Mouse (Mus musculus) layer of hippocampus, postnatal 10 days (tissue): Measurements from ENCODE around the gene Gm36245. TPM values are rescaled to one million over a fixed set of nuclear protein-coding genes. Genes with fewer than 3 reads are reported as not detected.

ENCODE experiments used
- total RNA-seq, 2 experiments: library from RNA; stranded (reverse); gene quantifications; 2 replicates each; pipeline ENCODE4 v1.2.3; 2021

Gene Gm36245
- total RNA-seq, 2 experiments from 2014 or later = not detected

Other genes with a start within 250 kb of the Gm36245 start
- under 1 TPM; 0.32 to 0.42 TPM for gene Apol7a, start 200.1 kb upstream of the Gm36245 start, total RNA-seq
- under 1 TPM in 1 of 2 experiments, not detected in 1; 0.83 TPM for gene Apol9a, start 188.1 kb upstream of the Gm36245 start, total RNA-seq
- not detected for gene Apol7b, start 151.8 kb upstream of the Gm36245 start, total RNA-seq
- not detected for gene Apol10a, start 122.2 kb upstream of the Gm36245 start, total RNA-seq
- gene Apol11a, start 91.0 kb upstream of the Gm36245 start, total RNA-seq = not detected
- gene Apol7c, start 65.9 kb upstream of the Gm36245 start, total RNA-seq = not detected
- gene 1700025B11Rik, start 37.4 kb upstream of the Gm36245 start, total RNA-seq = not detected
- gene Apol10b, start 3.1 kb upstream of the Gm36245 start, total RNA-seq = under 1 TPM in 1 of 2 experiments, not detected in 1; 0.16 TPM
- under 1 TPM in 1 of 2 experiments, not detected in 1; 0.18 TPM for gene Apol11b, start 44.0 kb downstream of the Gm36245 start, total RNA-seq
- gene Apol7e, start 99.6 kb downstream of the Gm36245 start, total RNA-seq = not detected
- gene Apol9b, start 129.8 kb downstream of the Gm36245 start, total RNA-seq = not detected
- 1 to 10 TPM; 1.4 to 1.8 TPM for gene Apol8, start 157.7 kb downstream of the Gm36245 start, total RNA-seq
- 10 to 100 TPM; 65.2 to 75.2 TPM for gene Myh9, start 242.9 kb downstream of the Gm36245 start, total RNA-seq